Mouse (Mus musculus) forelimb bud, embryonic 11.5 days (tissue): ENCODE results near the gene Panx3.

Source experiments
- DNase-seq: peaks from one replicate; pipeline ENCODE4 v3.0.0-alpha.2; 2012; ENCODE audit warnings: low read depth, low spot score

Panx3 gene

DNA sequence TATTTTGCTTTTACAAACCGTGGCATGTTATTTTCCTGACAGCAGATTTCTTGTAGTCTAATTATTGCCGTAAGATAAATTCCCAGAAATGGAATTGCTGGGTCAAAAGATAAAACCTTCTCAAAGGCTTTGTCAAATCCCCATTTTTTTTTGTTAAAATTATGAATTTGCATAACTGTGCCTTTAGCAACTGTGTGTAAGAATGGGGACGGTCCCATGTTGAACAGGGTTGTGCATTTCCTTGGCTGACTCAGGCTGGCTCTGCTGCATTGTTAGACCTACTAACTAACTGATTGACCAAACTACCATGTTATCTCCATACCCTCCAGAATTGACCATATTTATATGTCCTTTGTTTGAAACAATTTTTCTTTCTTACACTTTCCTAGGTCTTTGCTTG is 34.8 kb downstream of the Panx3 start:
- DNase-seq, result no peak

DNA sequence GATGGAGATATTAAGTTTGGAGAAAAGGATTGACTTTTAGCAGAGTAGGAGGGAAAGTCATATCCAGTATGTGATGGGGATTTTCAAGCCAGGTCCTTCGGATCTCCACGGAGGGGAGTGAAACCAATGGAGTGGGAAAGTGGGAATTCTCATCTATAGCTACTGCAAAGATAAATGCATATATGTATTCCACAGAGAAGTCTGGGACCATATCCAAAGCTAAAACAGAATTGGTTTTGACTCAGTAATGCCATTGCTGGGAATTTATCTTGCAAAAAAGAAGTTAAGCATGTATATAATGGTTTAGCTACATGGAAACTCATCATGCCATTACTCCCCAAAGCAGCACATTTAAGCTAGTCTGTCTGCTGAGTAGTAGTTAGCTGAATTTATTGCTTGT is 36.7 kb downstream of the Panx3 start:
- DNase-seq, result no peak

- no peak for DNase-seq
These were observed 39.1 kb downstream of the Panx3 start for GRCm38 (mm10) chr9:37629941-37630340.

DNA sequence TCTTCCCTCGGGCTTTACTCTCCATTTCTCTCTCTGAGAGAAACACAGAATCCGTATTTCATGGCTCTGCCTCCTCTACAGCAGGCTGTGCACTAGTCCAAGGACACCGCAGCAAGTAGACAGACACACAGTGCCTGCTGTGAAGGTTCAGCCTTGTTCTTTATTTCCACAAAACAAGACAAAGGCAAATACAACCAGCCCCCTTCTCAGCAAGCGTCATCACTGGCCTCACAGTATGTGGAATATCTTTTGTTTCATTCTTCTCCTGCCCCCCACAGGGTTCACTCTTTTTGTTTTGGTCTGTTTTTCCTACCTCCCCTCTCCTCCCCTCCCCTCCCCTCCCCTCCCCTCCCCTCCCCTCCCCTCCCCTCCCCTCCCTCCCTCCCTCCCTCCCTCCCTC is 40.5 kb downstream of the Panx3 start:
- no peak for DNase-seq

DNA sequence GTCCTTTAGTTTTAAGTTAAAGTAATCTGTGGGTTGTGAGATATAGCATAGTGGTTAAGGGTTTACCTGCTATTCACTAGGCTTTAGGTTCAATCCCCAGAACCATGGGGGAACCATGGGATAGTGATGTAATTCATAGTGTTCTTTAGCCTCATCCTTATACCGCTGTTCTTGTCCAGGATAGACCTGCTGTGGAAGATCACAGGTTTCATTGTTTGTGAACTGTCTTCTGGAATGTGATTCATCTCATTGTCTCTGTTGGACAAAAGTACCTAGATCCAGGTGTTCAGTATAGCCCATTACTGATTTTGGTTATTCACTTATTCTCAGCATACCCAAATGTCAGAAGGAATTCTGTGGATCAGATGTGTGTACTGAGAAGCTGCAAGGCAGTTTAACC is 41.8 kb downstream of the Panx3 start:
- no peak for DNase-seq

DNA sequence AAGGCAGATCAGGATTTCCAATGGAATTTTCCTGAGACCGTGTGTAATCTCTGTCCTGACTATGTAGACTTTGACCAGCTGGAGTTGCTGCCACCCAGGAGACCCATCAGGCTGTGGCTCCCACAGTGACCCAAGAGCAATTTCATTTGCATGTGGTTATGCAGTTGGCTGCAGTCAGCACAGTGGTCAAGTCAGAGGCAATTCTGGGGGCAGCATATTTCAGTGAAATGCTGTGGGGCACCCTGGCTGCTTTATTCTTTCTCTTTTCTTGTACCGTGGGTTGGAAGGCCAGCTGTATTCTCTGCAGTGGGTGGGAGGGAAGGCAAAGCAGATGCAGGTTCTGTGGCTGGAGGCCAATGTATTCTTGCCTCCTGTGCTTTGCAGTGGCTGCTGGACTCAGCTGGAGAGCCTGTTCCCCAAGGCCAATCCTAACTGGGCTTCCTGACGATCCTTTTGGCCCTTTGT is 42.9 kb downstream of the Panx3 start:
- no peak for DNase-seq

DNA sequence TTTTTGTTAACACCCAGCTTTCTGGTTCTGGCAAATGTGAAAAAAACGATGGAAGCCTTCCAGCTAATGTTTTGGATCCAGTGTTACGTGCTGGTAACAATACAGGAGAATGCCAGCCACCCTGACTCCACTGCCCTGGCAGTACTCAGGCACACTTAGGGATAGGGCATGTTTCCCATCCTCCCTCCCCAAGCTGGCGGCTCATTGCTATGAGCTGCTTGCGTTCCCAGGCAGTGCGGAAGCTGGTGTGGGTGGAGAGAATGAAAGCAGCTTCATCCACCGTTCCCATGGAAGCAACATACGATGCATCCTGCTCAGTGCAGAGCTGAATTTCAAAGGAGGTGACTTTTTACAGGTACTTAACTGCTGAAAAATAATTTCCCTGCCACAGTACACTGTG is 43.4 kb downstream of the Panx3 start:
- DNase-seq, result no peak

DNA sequence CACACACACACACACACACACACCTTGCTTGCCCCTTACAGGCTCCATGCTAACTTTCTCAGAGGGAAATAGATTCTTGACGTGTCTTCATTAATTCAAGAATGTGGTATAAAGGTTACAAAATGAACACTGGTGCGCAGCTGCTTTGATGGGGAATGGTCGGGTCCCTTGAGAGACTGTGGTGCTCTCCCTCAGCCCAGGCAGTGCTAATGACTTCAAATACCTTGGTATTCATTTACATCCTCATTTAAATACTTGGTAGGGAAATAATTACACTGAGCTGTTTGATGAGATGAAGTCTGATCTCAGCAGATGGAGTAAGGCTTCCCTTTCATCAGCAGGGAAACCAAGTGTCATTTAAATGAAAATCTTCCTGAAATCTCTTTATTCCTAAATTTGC is 43.9 kb downstream of the Panx3 start:
- DNase-seq, result no peak

DNA sequence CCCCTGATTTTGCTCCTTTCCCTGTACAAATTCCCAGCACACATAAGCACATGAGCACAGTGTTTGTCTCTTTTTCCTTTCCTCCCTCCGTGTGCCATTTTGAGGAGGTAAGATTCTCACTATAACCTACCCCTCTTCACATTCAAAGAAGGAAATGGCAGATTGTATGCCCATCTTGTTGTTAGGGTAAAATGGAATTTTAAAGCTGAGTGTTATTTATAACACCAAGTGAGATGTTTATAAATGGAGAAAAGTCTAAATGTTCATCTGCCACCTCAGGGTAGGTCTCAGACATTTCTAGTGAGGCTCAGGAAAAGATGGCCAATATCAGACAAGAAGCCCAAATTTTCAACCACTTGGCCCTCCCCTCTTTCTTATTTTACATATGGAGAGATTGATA is 44.5 kb downstream of the Panx3 start:
- DNase-seq, result no peak

DNA sequence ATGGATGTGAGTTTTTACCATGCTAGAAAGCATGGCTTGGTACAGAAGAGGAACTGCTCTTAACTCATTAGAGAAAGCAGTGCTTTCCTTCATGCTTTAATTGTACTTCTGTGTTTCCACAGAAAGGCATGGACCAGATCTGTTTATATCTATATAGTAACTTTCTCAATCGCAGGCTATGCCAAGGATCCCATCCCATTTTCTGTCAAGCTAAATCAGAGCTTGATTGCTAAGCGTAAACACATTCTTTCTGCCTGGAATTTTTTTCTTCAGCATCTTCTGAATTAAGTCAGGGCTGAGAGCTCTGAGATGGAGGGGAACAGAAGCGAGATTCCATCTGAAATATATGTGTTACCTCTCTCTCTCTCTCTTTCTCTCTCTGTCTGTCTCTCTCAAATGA is 45.1 kb downstream of the Panx3 start:
- no peak for DNase-seq

GRCm38 (mm10) chr9:37621290-37621689 is 47.7 kb downstream of the Panx3 start:
- no peak for DNase-seq

GRCm38 (mm10) chr9:37616770-37617169 is 52.3 kb downstream of the Panx3 start:
- peak; percentile 43 for DNase-seq

DNA sequence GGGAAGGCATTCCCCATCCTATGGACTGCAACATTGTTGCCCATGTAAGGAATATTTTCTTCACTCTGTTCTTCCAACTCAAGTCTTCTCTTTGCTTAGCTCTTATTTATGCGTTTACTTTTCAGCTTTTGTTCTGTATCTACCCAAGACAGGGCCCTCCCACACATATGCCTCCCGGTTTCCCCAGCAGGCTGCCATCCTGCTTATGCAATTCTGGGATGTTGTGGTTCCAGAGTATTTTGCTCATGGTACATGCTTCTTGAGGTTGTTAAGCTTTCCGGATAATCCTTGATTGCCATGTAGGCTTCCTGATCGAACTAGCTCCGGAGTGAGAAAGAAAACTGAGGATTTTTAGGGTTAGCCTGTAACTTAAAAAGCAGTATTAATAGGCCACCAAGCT is 53.8 kb downstream of the Panx3 start:
- DNase-seq, result no peak

- no peak for DNase-seq
These were observed 54.7 kb downstream of the Panx3 start for GRCm38 (mm10) chr9:37614316-37614715.

DNA sequence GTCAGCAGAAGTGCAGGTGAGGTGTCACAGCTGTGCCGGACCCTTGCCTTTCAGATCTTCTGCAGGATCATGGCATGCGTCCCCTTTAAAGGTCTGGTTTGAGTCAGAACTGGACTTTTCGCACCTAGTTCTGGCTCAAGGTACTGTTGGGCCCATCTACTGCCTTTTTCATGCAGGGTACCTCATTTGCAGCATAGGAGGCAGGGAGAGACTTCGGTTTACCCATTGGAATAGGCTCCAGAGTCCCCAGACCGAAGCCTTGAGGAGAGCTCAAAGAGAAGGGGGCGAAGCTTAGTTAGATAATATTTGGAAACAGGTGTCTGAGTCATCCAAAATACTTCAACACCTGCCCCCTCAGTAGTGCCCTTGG is 55.1 kb downstream of the Panx3 start:
- DNase-seq, result no peak

GRCm38 (mm10) chr9:37613182-37613910 is 55.7 kb downstream of the Panx3 start, which contains the start of gene Spa17:
Gene Spa17, minus strand, starts transcription at chr9:37613722.
- DNase-seq, result peak; percentile 90
